Mouse (Mus musculus) heart, embryonic 11.5 days (tissue): Measurements from ENCODE around the gene AW549877. TPM values are rescaled to one million over a fixed set of nuclear protein-coding genes. Genes with fewer than 3 reads are reported as not detected.

Source experiments
- ATAC-seq: fragments of 200-750 bp; cut with Nextera tagmentation; replicated peaks from 2 replicates; pipeline ENCODE4 v1.8.0; 2017; ENCODE audit warnings: moderate library complexity; ENCODE audit not compliant: insufficient number of reproducible peaks, low FRiP score, low TSS enrichment
- H3K27ac ChIP-seq: fragments of 300-500 bp; sonication (generic); 2 replicates; pipeline ENCODE4 v1.5.1; 2014; ENCODE audit warnings: mild to moderate bottlenecking, low read depth, low read length
- H3K27me3 ChIP-seq: fragments of 300-500 bp; sonication (generic); 2 replicates; pipeline ENCODE4 v1.6.1; 2014; ENCODE audit warnings: mild to moderate bottlenecking, low read length, mixed read lengths; ENCODE audit not compliant: control insufficient read depth, insufficient read depth
- H3K36me3 ChIP-seq: fragments of 300-500 bp; sonication (generic); 2 replicates; pipeline ENCODE4 v1.6.1; 2014; ENCODE audit warnings: mild to moderate bottlenecking, low read length, moderate library complexity, mixed read lengths; ENCODE audit not compliant: control insufficient read depth, insufficient read depth
- H3K4me1 ChIP-seq: fragments of 300-500 bp; sonication (generic); 2 replicates; pipeline ENCODE4 v1.6.1; 2014; ENCODE audit warnings: low read length; ENCODE audit not compliant: control insufficient read depth, insufficient read depth
- H3K4me2 ChIP-seq: fragments of 300-500 bp; sonication (generic); 2 replicates; pipeline ENCODE4 v1.6.1; 2014; ENCODE audit warnings: mild to moderate bottlenecking, moderate library complexity
- H3K4me3 ChIP-seq: fragments of 300-500 bp; sonication (generic); 2 replicates; pipeline ENCODE4 v1.5.1; 2014; ENCODE audit warnings: low read depth, low read length
- H3K9ac ChIP-seq: fragments of 300-500 bp; sonication (generic); 2 replicates; pipeline ENCODE4 v1.6.1; 2014; ENCODE audit warnings: mild to moderate bottlenecking, low read depth, low read length, moderate library complexity
- H3K9me3 ChIP-seq: fragments of 300-500 bp; sonication (generic); replicated peaks from 2 replicates; pipeline ENCODE4 v1.6.1; 2016; ENCODE audit warnings: low read length; ENCODE audit not compliant: control insufficient read depth
- WGBS: fragments of 180-500 bp; shearing (Covaris S2); extraction: QIAGEN DNeasy Blood & Tissue Kit; methylation state at CpG from one replicate; pipeline ENCODE4 v1.1.7; 2014; ENCODE audit not compliant: insufficient replicate concordance; 5-methylcytosine and 5-hydroxymethylcytosine counted together
- polyA plus RNA-seq: library from polyadenylated mRNA; unstranded; fragments of >200 nt; fragmentation: Nextera tagmentation; extraction: Ambion mirVana; gene quantifications from 2 replicates; pipeline ENCODE4 v1.2.1, GENCODE M21; 2014

AW549877 gene
- polyA plus RNA-seq, 1 experiment from 2014 or later, result 36.7 TPM

DNA sequence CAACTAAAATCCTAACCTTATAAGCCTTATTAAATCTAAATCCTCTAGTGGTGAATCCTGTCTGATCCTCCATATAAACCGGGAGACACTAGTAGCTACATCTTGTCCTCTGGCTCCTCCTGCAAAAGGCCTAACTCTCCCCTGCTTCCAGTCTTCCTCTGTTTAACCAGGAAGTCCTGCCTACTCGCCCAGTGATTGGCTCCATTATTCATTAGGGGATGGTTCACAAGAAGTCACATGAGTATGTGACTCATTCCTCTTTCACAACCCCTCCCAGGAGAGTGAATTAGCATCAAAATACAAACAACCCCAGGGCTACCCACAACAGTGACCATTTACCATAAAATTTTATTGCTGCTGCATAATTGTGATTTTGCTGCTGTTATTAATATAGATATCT, 3.6 kb upstream of the AW549877 start:
- Histone ChIP-seq H3K9me3 (no peaks in the 10 kb centered on the region), H3K4me3 (no peak overlapping the region), H3K36me3 (no peaks in the 10 kb centered on the region), H3K4me1 (peaks cover 4% of the 10 kb centered on the region; the same call in 1 of the 2 replicates), H3K9ac (no peak overlapping the region), H3K27ac (no peak overlapping the region), H3K4me2 (no peak overlapping the region), H3K27me3 (no peaks in the 10 kb centered on the region)
- ATAC-seq, result no peak
- 64% methylated on average over 2 of the region's 2 CpGs for WGBS

DNA sequence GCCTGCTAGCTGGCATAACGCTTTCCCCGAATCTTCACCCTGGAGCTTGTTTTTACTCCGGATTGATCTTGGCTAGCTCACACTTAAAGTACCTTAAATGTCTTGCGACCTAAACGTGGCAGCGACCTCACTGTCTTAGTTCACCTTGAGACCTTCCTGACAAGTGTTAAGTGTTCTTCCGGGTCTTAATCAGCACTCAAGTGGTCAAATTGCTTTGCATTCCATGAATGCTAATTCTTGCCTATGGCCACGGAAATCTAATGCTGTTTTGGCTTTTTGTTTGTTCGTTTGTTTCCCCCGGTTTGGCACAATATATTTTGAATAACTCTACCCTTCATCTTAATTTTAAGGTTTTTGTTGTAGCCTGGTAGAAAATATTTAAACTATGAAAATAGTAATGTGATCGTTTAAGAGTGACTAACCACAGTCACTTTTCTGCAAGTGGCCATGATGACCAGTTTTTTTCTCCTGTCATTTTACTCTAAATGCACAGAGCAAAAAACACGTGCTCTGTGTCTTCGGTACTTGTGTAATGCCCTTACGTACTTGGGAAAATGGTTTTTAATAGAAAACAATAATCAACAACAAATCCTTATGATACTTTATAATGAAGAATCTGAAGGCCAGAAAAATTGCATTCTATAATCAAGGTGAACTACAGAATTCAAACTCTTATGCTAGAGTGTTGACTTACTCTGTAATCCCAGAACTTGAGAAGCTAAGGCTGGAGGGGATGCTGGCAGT, 895 bp upstream of the AW549877 start:
- Histone ChIP-seq H3K27me3 (no peaks in the 10 kb centered on the region), H3K36me3 (peaks cover under 1% of the 10 kb centered on the region; the same call in 1 of the 2 replicates), H3K9ac (peak overlapping the region; percentile 62), H3K9me3 (no peaks in the 10 kb centered on the region), H3K4me3 (peak overlapping the region; percentile 81), H3K27ac (peak overlapping the region; percentile 92), H3K4me2 (peak overlapping the region; percentile 63), H3K4me1 (peaks cover 4% of the 10 kb centered on the region; the same call in 1 of the 2 replicates)
- no peak for ATAC-seq
- 19% methylated on average over 14 of the region's 14 CpGs for WGBS

DNA sequence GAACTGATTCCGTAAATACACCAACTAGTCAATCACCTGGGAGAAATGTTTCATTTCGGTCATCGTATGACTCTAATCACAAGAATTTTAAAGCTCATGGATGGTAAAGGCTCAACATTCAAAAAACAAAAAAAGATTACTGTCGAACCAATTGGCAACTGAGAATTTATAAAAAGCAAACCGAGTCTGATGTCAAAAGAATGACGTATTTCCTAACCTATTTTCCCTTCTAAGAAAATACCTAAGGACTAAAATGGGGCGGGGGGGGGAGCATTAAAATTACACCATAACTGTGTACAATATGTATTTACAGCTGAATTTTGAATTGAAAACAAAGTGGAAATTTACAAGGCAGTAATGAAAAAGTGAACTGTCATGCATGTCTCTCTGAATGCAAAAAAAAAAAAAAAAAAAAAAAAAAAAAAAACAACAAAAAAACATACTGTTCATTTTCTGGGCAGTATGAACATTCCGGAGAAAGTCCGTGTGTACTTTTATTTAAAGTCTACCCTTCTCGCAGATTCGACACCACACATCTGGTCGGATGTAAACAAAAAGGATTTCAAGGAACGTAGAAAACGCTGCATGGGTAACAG, 594 bp downstream of the AW549877 start:
- peak overlapping the region; percentile 81 for H3K4me3 ChIP-seq
- peaks cover 6% of the 10 kb centered on the region; the same call in 1 of the 2 replicates for H3K36me3 ChIP-seq
- no peaks in the 10 kb centered on the region for H3K9me3 ChIP-seq
- 25% methylated on average over 14 of the region's 14 CpGs for WGBS
- peak overlapping the region; percentile 92 for H3K27ac ChIP-seq
- ATAC-seq, result no peak
- peak overlapping the region; percentile 93 for H3K9ac ChIP-seq
- H3K27me3 ChIP-seq, result no peaks in the 10 kb centered on the region
- peaks cover 4% of the 10 kb centered on the region; the same call in 1 of the 2 replicates for H3K4me1 ChIP-seq
- H3K4me2 ChIP-seq, result peak overlapping the region; percentile 55

DNA sequence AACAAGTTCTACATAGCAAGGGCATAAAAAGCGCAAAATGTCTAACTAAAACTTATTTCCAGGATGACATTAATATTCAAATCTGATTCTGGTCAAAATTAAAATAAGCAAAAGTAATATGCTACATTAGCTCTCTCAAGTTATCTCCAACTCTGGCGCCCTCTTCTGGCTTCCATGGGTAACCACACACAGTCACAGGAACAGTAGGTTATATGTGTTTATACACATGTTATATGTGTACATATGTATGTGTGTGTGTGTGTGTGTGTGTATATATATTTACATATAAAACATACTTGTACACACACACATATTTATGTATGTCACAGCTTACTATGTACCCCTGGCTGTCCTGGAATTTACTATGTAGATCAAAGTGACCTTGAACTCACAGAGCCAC, 7.6 kb downstream of the AW549877 start:
- H3K9ac ChIP-seq, result no peak overlapping the region
- no peak overlapping the region for H3K4me3 ChIP-seq
- peaks cover 17% of the 10 kb centered on the region for H3K36me3 ChIP-seq
- H3K9me3 ChIP-seq, result no peaks in the 10 kb centered on the region
- no peak for ATAC-seq
- H3K27ac ChIP-seq, result no peak overlapping the region
- 64% methylated on average over 2 of the region's 2 CpGs for WGBS
- H3K4me2 ChIP-seq, result no peak overlapping the region
- H3K4me1 ChIP-seq, result no peaks in the 10 kb centered on the region
- H3K27me3 ChIP-seq, result no peaks in the 10 kb centered on the region

GRCm38 (mm10) chr15:3984876-3985275, 10.7 kb downstream of the AW549877 start:
- Histone ChIP-seq H3K4me1 (no peaks in the 10 kb centered on the region), H3K4me2 (no peak overlapping the region), H3K27me3 (no peaks in the 10 kb centered on the region), H3K27ac (no peak overlapping the region), H3K9ac (no peak overlapping the region), H3K9me3 (no peaks in the 10 kb centered on the region), H3K36me3 (peaks cover 11% of the 10 kb centered on the region), H3K4me3 (no peak overlapping the region)
- 84% methylated on average over 2 of the region's 2 CpGs for WGBS
- no peak for ATAC-seq

GRCm38 (mm10) chr15:3982732-3983131, 12.8 kb downstream of the AW549877 start:
- Histone ChIP-seq H3K27me3 (no peaks in the 10 kb centered on the region), H3K4me1 (no peaks in the 10 kb centered on the region), H3K4me3 (no peak overlapping the region), H3K4me2 (no peak overlapping the region), H3K27ac (no peak overlapping the region), H3K36me3 (peaks cover 4% of the 10 kb centered on the region; the same call in 1 of the 2 replicates), H3K9ac (no peak overlapping the region), H3K9me3 (no peaks in the 10 kb centered on the region)
- ATAC-seq, result no peak
- WGBS, result 88% methylated on average over 5 of the region's 5 CpGs

- H3K4me3 ChIP-seq, result peak overlapping the region; percentile 71
- WGBS, result 78% methylated on average over 3 of the region's 3 CpGs
Measured at GRCm38 (mm10) chr15:3979871-3980270, 15.7 kb downstream of the AW549877 start.

GRCm38 (mm10) chr15:3979061-3979848, 16.3 kb downstream of the AW549877 start, which contains the start of gene Fbxo4:
Gene Fbxo4 (minus strand): TSS chr15:3979573.
- H3K27me3 ChIP-seq, result no peaks in the 10 kb centered on the region
- H3K27ac ChIP-seq, result peak within 1 kb of the TSS; percentile 98
- no peaks in the 10 kb centered on the region for H3K4me1 ChIP-seq
- H3K9ac ChIP-seq, result peak within 1 kb of the TSS; percentile 97
- peak within 1 kb of the TSS; percentile 71 for H3K4me3 ChIP-seq
- 2% methylated on average over 55 of the region's 61 CpGs for WGBS
- H3K4me2 ChIP-seq, result peak within 1 kb of the TSS; percentile 74
- no peaks in the 10 kb centered on the region for H3K36me3 ChIP-seq
- peak; percentile 91 for ATAC-seq
- H3K9me3 ChIP-seq, result no peaks in the 10 kb centered on the region

More at GRCm38 (mm10) chr15:3979871-3980270, 15.7 kb downstream of the AW549877 start:
- peak overlapping the region; percentile 97 for H3K9ac ChIP-seq
- peak overlapping the region; percentile 98 for H3K27ac ChIP-seq
- H3K4me1 ChIP-seq, result no peaks in the 10 kb centered on the region
- no peak for ATAC-seq
- H3K36me3 ChIP-seq, result no peaks in the 10 kb centered on the region
- H3K27me3 ChIP-seq, result no peaks in the 10 kb centered on the region
- H3K9me3 ChIP-seq, result no peaks in the 10 kb centered on the region
- H3K4me2 ChIP-seq, result peak overlapping the region; percentile 74
